8 mouse cellular contexts compared by ENCODE assay signal in the genomic region with DNA sequence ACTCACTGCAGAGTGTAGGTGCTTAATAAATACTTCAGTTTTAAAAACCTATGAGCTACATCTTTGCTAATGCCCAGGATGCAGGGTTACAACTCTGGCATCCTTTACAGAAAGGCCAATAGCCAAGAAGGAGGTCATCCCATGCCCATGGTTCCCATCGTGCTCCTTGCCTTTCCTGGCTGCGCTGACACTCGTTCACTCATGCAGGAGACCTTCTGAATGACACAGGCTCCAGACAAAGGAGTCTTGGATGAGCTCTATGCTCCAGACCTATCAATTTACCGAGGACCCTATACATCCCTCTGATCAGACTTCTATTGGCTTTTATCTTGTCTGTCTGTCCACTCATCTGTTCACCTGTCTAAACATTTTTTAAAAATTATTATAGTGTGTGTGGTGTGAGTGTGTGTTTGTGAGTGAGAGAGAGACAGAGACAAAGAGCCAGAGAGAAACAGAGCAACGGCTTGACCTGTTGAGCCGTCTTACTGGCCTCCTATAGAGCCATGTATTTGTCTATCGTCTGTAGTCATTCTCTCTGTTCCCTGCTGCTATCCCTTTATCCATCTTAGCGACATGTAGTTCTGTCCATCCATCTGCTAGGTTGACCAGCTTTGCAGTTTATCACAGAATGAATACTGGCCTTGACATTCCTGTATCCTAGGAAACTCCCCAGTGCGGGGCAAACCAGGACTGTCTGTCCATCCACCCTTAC. TPM values are rescaled to one million over a fixed set of nuclear protein-coding genes. Genes with fewer than 3 reads are reported as not detected.
A peak's percentile ranks its signal among the peaks of the same experiment; 100 is the strongest.
DNase-seq lines count a peak whose midpoint lies in the region; ATAC-seq and TF ChIP-seq lines count a peak whose summit lies in the region.

No protein-coding gene starts in this region.

- H3K27me3 ChIP-seq in testis, adult 2 months (ENCODE audit: control insufficient read depth, insufficient read depth, low read length), result no peaks in the 10 kb centered on the region
- H3K27me3 ChIP-seq in liver, embryonic 12.5 days (replicated peaks), result peaks cover 4% of the 10 kb centered on the region; the same call in 1 of the 2 replicates

- H3K27ac ChIP-seq in testis, adult 2 months (ENCODE audit: control insufficient read depth, insufficient read depth, low read depth, low read length), result peak overlapping the region; percentile 96
- peak overlapping the region; percentile 15; the same call in 1 of the 2 replicates for H3K27ac ChIP-seq in liver, embryonic 12.5 days

- 43% methylated on average over 9 of the region's 9 CpGs for WGBS in liver, embryonic 12.5 days (ENCODE audit: insufficient replicate concordance)

- peak overlapping the region; percentile 3; the same call in 1 of the 2 replicates for H3K9ac ChIP-seq in liver, embryonic 12.5 days

- peak; percentile 43 for DNase-seq in cerebellum, adult 9-11 months
- DNase-seq in cerebellum, adult 9-10 months, result no peak
- no peak for DNase-seq in testis, postnatal 10 days (ENCODE audit: low spot score)
- DNase-seq in ovary, adult 18-20 months (ENCODE audit: low spot score), result no peak
- DNase-seq in T-cell, adult 2 months (ENCODE audit: low spot score), result no peak
- DNase-seq in adrenal gland, adult (ENCODE audit: inconsistent age in 2 of 2, low spot score in 1 of 2), result no peak

- no peaks in the 10 kb centered on the region for H3K9me3 ChIP-seq in liver, embryonic 12.5 days (replicated peaks)

- no peaks in the 10 kb centered on the region for H3K36me3 ChIP-seq in testis, adult 2 months (ENCODE audit: control insufficient read depth, insufficient read depth, low read length)
- H3K36me3 ChIP-seq in liver, embryonic 12.5 days, result peaks cover 17% of the 10 kb centered on the region

- H3K4me3 ChIP-seq in testis, adult 2 months (ENCODE audit: control insufficient read depth, low read depth, low read length), result peak overlapping the region; percentile 100
- peak overlapping the region; percentile 93 for H3K4me3 ChIP-seq in liver, embryonic 12.5 days

- no peak for TF ChIP-seq CTCF in testis, adult 2 months (IDR thresholded peaks at IDR 0.05; ENCODE audit: control insufficient read depth, insufficient read depth, insufficient replicate concordance, low read depth, low read length)

- no peak for TF ChIP-seq POLR2A in testis, adult 2 months (IDR thresholded peaks at IDR 0.05; ENCODE audit: control insufficient read depth, low read depth, low read length)

- no peak for ATAC-seq in liver, embryonic 12.5 days

- peak overlapping the region; percentile 72 for H3K4me2 ChIP-seq in liver, embryonic 12.5 days

- peaks cover 4% of the 10 kb centered on the region for H3K4me1 ChIP-seq in testis, adult 2 months (ENCODE audit: control insufficient read depth, insufficient read depth, low read length)
- peaks cover 45% of the 10 kb centered on the region for H3K4me1 ChIP-seq in liver, embryonic 12.5 days

RNA-seq across cellular contexts. Expression of gene Ip6k2, which starts 0.6 kb away (rescaled TPM):
- 49.7 and 54.0 TPM in 2 replicates for polyA plus RNA-seq in testis, adult 2 months (2012; rRNA removed)
- polyA plus RNA-seq in liver, embryonic 12.5 days (2016; fragmentation: Nextera tagmentation; extraction: Ambion mirVana), result 15.7 and 20.3 TPM in 2 replicates

RNA-seq across cellular contexts. Expression of gene Nckipsd, which starts 25.2 kb away (rescaled TPM):
- polyA plus RNA-seq in testis, adult 2 months (2012; rRNA removed), result 5.6 and 5.9 TPM in 2 replicates
- polyA plus RNA-seq in liver, embryonic 12.5 days (2016; fragmentation: Nextera tagmentation; extraction: Ambion mirVana), result 5.6 and 9.1 TPM in 2 replicates

RNA-seq across cellular contexts. Expression of gene Celsr3, which starts 43.1 kb away (rescaled TPM):
- 1.2 and 1.3 TPM in 2 replicates for polyA plus RNA-seq in testis, adult 2 months (2012; rRNA removed)
- 0.13 and 0.15 TPM in 2 replicates for polyA plus RNA-seq in liver, embryonic 12.5 days (2016; fragmentation: Nextera tagmentation; extraction: Ambion mirVana)
